ENCODE assay signal across 10 mouse cellular contexts in genomic region chr3:94473115-94473505, GRCm38 (mm10). TPM values are rescaled to one million over a fixed set of nuclear protein-coding genes. Genes with fewer than 3 reads are reported as not detected.
DNase-seq lines count a peak whose midpoint lies in the region; ATAC-seq lines count a peak whose summit lies in the region.
"Had no signal": no experiment of that assay in that cellular context is flagged by ENCODE, and none has a peak within 500 bp of the region (broad histone marks: within the 10 kb centered on the region; RNA-seq: fewer than 3 reads in every experiment).

No protein-coding gene starts in this region.

- H3K4me2 ChIP-seq in heart, embryonic 11.5 days = peak overlapping the region; percentile 68
- 0 out of 2 replicates have a peak overlapping the region, but pooled peaks have one; percentile 47 for H3K4me2 ChIP-seq in embryonic facial prominence, embryonic 14.5 days (ENCODE audit: low read depth, low read length)
- peak overlapping the region; percentile 47 for H3K4me2 ChIP-seq in hindbrain, embryonic 11.5 days (replicated peaks; ENCODE audit: low read depth, low read length)
- peak overlapping the region; percentile 51 for H3K4me2 ChIP-seq in midbrain, embryonic 13.5 days (replicated peaks)

- H3K36me3 ChIP-seq in heart, embryonic 11.5 days (ENCODE audit: control insufficient read depth, insufficient read depth, low read length) = no peaks in the 10 kb centered on the region
- H3K36me3 ChIP-seq in embryonic facial prominence, embryonic 14.5 days (ENCODE audit: control insufficient read depth, insufficient read depth, low read length) = no peaks in the 10 kb centered on the region
- no peaks in the 10 kb centered on the region for H3K36me3 ChIP-seq in hindbrain, embryonic 11.5 days (ENCODE audit: control insufficient read depth, insufficient read depth, low read length)
- no peaks in the 10 kb centered on the region for H3K36me3 ChIP-seq in midbrain, embryonic 13.5 days

- H3K4me1 ChIP-seq in heart, embryonic 11.5 days (ENCODE audit: control insufficient read depth, insufficient read depth, low read length) = peaks cover 14% of the 10 kb centered on the region
- H3K4me1 ChIP-seq in embryonic facial prominence, embryonic 14.5 days (ENCODE audit: control insufficient read depth, insufficient read depth, low read length) = peaks cover 4% of the 10 kb centered on the region; the same call in 1 of the 2 replicates
- H3K4me1 ChIP-seq in hindbrain, embryonic 11.5 days (replicated peaks; ENCODE audit: control insufficient read depth, insufficient read depth, low read length) = peaks cover 2% of the 10 kb centered on the region; the same call in 1 of the 2 replicates
- peaks cover 45% of the 10 kb centered on the region for H3K4me1 ChIP-seq in midbrain, embryonic 13.5 days (replicated peaks)

- no peak overlapping the region for H3K4me3 ChIP-seq in heart, embryonic 11.5 days (ENCODE audit: low read depth, low read length)
- no peak overlapping the region; the same call in 1 of the 2 replicates for H3K4me3 ChIP-seq in embryonic facial prominence, embryonic 14.5 days (ENCODE audit: low read depth, low read length)
- H3K4me3 ChIP-seq in hindbrain, embryonic 11.5 days (ENCODE audit: low read depth, low read length) = no peak overlapping the region
- peak overlapping the region; percentile 33 for H3K4me3 ChIP-seq in midbrain, embryonic 13.5 days (replicated peaks)

- no peak for ATAC-seq in heart, embryonic 11.5 days (replicated peaks; ENCODE audit: insufficient number of reproducible peaks, low FRiP score, low TSS enrichment)
- no peak for ATAC-seq in embryonic facial prominence, embryonic 14.5 days (ENCODE audit: low read depth)
- ATAC-seq in hindbrain, embryonic 11.5 days (ENCODE audit: low FRiP score) = peak; percentile 1; the same call in 1 of the 2 replicates
- ATAC-seq in midbrain, embryonic 13.5 days = no peak

- DNase-seq in heart, adult 8-10 months (ENCODE audit: low spot score) = no peak
- no peak for DNase-seq in embryonic facial prominence, embryonic 14.5 days (ENCODE audit: low spot score)
- DNase-seq in hindbrain, embryonic 11.5 days (ENCODE audit: low spot score) = no peak
- DNase-seq in cerebellum, adult 18-20 months = no peak
- no peak for DNase-seq in urinary bladder, postnatal 36 days (ENCODE audit: low spot score in 2 of 2)
- DNase-seq in ovary, postnatal 10 days (ENCODE audit: low spot score) = no peak
- DNase-seq: cerebellum, adult 8-10 months had no signal

- peak overlapping the region; percentile 66 for H3K27ac ChIP-seq in heart, embryonic 11.5 days (ENCODE audit: low read depth, low read length)
- H3K27ac ChIP-seq in embryonic facial prominence, embryonic 14.5 days (replicated peaks; ENCODE audit: low read depth, low read length) = no peak overlapping the region; the same call in 1 of the 2 replicates
- 0 out of 2 replicates have a peak overlapping the region, but pooled peaks have one; percentile 36 for H3K27ac ChIP-seq in hindbrain, embryonic 11.5 days (ENCODE audit: low read depth, low read length)
- peak overlapping the region; percentile 61 for H3K27ac ChIP-seq in midbrain, embryonic 13.5 days

- H3K9me3 ChIP-seq in heart, embryonic 11.5 days (replicated peaks; ENCODE audit: control insufficient read depth, low read length) = no peaks in the 10 kb centered on the region
- no peaks in the 10 kb centered on the region for H3K9me3 ChIP-seq in embryonic facial prominence, embryonic 14.5 days (ENCODE audit: control insufficient read depth, low read length)
- no peaks in the 10 kb centered on the region for H3K9me3 ChIP-seq in hindbrain, embryonic 11.5 days (ENCODE audit: control insufficient read depth, low read length)
- H3K9me3 ChIP-seq in midbrain, embryonic 13.5 days = no peaks in the 10 kb centered on the region

- no peaks in the 10 kb centered on the region for H3K27me3 ChIP-seq in heart, embryonic 11.5 days (ENCODE audit: control insufficient read depth, insufficient read depth, low read length)
- H3K27me3 ChIP-seq in embryonic facial prominence, embryonic 14.5 days (replicated peaks; ENCODE audit: control insufficient read depth, insufficient read depth, low read length) = no peaks in the 10 kb centered on the region
- no peaks in the 10 kb centered on the region for H3K27me3 ChIP-seq in hindbrain, embryonic 11.5 days (ENCODE audit: control insufficient read depth, insufficient read depth, low read length)
- no peaks in the 10 kb centered on the region for H3K27me3 ChIP-seq in midbrain, embryonic 13.5 days

- H3K9ac ChIP-seq in heart, embryonic 11.5 days (ENCODE audit: low read depth, low read length) = no peak overlapping the region
- 0 out of 2 replicates have a peak overlapping the region, but pooled peaks have one; percentile 14 for H3K9ac ChIP-seq in embryonic facial prominence, embryonic 14.5 days (ENCODE audit: low read depth, low read length)
- peak overlapping the region; percentile 40; the same call in 1 of the 2 replicates for H3K9ac ChIP-seq in hindbrain, embryonic 11.5 days (ENCODE audit: low read depth, low read length)
- H3K9ac ChIP-seq in midbrain, embryonic 13.5 days (replicated peaks) = no peak overlapping the region; the same call in 1 of the 2 replicates

- WGBS in heart, embryonic 11.5 days (ENCODE audit: insufficient replicate concordance) = 41% methylated on average over 10 of the region's 10 CpGs
- 36% methylated on average over 10 of the region's 10 CpGs for WGBS in embryonic facial prominence, embryonic 14.5 days
- WGBS in hindbrain, embryonic 11.5 days = 51% methylated on average over 10 of the region's 10 CpGs
- 52% methylated on average over 10 of the region's 10 CpGs for whole genome bisulfite sequencing in midbrain, embryonic 13.5 days

RNA-seq across cellular contexts. Expression of gene Celf3, which starts 5.0 kb away (rescaled TPM):
- polyA plus RNA-seq in heart, embryonic 11.5 days (2014; fragmentation: Nextera tagmentation; extraction: Ambion mirVana) = 2.8 and 4.7 TPM in 2 replicates
- total RNA-seq in heart, adult 8-10 months (2022) = under 1 TPM in 1 of 4 experiments, not detected in 3; 0.12 TPM
- 8.8 and 9.0 TPM in 2 replicates for polyA plus RNA-seq in embryonic facial prominence, embryonic 14.5 days (2014; fragmentation: Nextera tagmentation; extraction: Ambion mirVana)
- 164 and 210 TPM in 2 replicates for polyA plus RNA-seq in hindbrain, embryonic 11.5 days (2014; fragmentation: Nextera tagmentation; extraction: Ambion mirVana)
- 396 and 399 TPM in 2 replicates for polyA plus RNA-seq in midbrain, embryonic 13.5 days (2015; fragmentation: Nextera tagmentation; extraction: Ambion mirVana)
- total RNA-seq: liver, adult 2 months had no signal
- polyA plus RNA-seq: liver, adult 2 months had no signal

RNA-seq across cellular contexts. Expression of gene Riiad1, which starts 7.0 kb away (rescaled TPM):
- polyA plus RNA-seq in heart, embryonic 11.5 days (2014; fragmentation: Nextera tagmentation; extraction: Ambion mirVana) = 6.6 and 7.0 TPM in 2 replicates
- total RNA-seq in heart, adult 8-10 months (2022) = 1 to 10 TPM in 3 of 4 experiments, under 1 TPM in 1; 0.95 to 2.1 (median 1.1) TPM
- polyA plus RNA-seq in embryonic facial prominence, embryonic 14.5 days (2014; fragmentation: Nextera tagmentation; extraction: Ambion mirVana) = 5.5 and 17.2 TPM in 2 replicates
- polyA plus RNA-seq in hindbrain, embryonic 11.5 days (2014; fragmentation: Nextera tagmentation; extraction: Ambion mirVana) = 15.5 and 19.7 TPM in 2 replicates
- 24.3 and 26.1 TPM in 2 replicates for polyA plus RNA-seq in midbrain, embryonic 13.5 days (2015; fragmentation: Nextera tagmentation; extraction: Ambion mirVana)
- total RNA-seq: liver, adult 2 months had no signal
- polyA plus RNA-seq: liver, adult 2 months had no signal

RNA-seq across cellular contexts. Expression of gene Oaz3, which starts 29.4 kb away (rescaled TPM):
- polyA plus RNA-seq in heart, embryonic 11.5 days (2014; fragmentation: Nextera tagmentation; extraction: Ambion mirVana) = 0.29 TPM in 1 of 2 replicates, not detected in the other
- total RNA-seq in heart, adult 8-10 months (2022) = under 1 TPM in 1 of 4 experiments, not detected in 3; 0.41 TPM
- polyA plus RNA-seq in embryonic facial prominence, embryonic 14.5 days (2014; fragmentation: Nextera tagmentation; extraction: Ambion mirVana) = not detected in 2 replicates
- polyA plus RNA-seq in hindbrain, embryonic 11.5 days (2014; fragmentation: Nextera tagmentation; extraction: Ambion mirVana) = 0.18 and 0.56 TPM in 2 replicates
- polyA plus RNA-seq in midbrain, embryonic 13.5 days (2015; fragmentation: Nextera tagmentation; extraction: Ambion mirVana) = 0.89 and 1.2 TPM in 2 replicates

RNA-seq across cellular contexts. Expression of gene Mrpl9, which starts 30.0 kb away (rescaled TPM):
- 60.8 and 65.5 TPM in 2 replicates for polyA plus RNA-seq in heart, embryonic 11.5 days (2014; fragmentation: Nextera tagmentation; extraction: Ambion mirVana)
- 10 to 100 TPM; 57.4 to 69.0 (median 61.9) TPM for total RNA-seq in heart, adult 8-10 months (2022)
- 52.4 and 59.4 TPM in 2 replicates for polyA plus RNA-seq in embryonic facial prominence, embryonic 14.5 days (2014; fragmentation: Nextera tagmentation; extraction: Ambion mirVana)
- polyA plus RNA-seq in hindbrain, embryonic 11.5 days (2014; fragmentation: Nextera tagmentation; extraction: Ambion mirVana) = 70.5 and 72.1 TPM in 2 replicates
- polyA plus RNA-seq in midbrain, embryonic 13.5 days (2015; fragmentation: Nextera tagmentation; extraction: Ambion mirVana) = 61.3 and 63.2 TPM in 2 replicates

Comparison
In these comparisons a context has a peak if more than half of its experiments do, and no peak if none do; other contexts are left out.
1. H3K9ac ChIP-seq: peak in embryonic facial prominence, embryonic 14.5 days (single experiment) and hindbrain, embryonic 11.5 days (single experiment); none in heart, embryonic 11.5 days (single experiment) and midbrain, embryonic 13.5 days (single experiment).
2. RNA of gene Celf3, which starts 5.0 kb away (polyA plus RNA-seq): 396 to 399 TPM in midbrain, embryonic 13.5 days and 164 to 210 TPM in hindbrain, embryonic 11.5 days; 8.8 to 9.0 TPM in embryonic facial prominence, embryonic 14.5 days and 2.8 to 4.7 TPM in heart, embryonic 11.5 days; every median in the first group is over 10 times any median in the second.
3. Peak in every context shown above with its lines, with median percentiles within 50 percentile points of each other: H3K4me2 ChIP-seq.